In genomic region chr6:141069896-141070295, GRCm38 (mm10) we compare ENCODE assay signal across 26 mouse cellular contexts.
DNase-seq lines count a peak whose midpoint lies in the region; ATAC-seq lines count a peak whose summit lies in the region.
"Had no signal": no experiment of that assay in that cellular context is flagged by ENCODE, and none has a peak within 500 bp of the region (broad histone marks: within the 10 kb centered on the region; RNA-seq: fewer than 3 reads in every experiment).

No protein-coding gene starts in this region.

- H3K27ac ChIP-seq in limb, embryonic 11.5 days (replicated peaks; ENCODE audit: low read depth, low read length): no peak overlapping the region
- H3K27ac ChIP-seq in limb, embryonic 10.5 days: no peak overlapping the region
- H3K27ac ChIP-seq in liver, embryonic 15.5 days (replicated peaks): no peak overlapping the region
- no peak overlapping the region for H3K27ac ChIP-seq in hindbrain, embryonic 16.5 days (ENCODE audit: low read depth, low read length)
- H3K27ac ChIP-seq: forebrain, embryonic 13.5 days; kidney, postnatal 0 days; limb, embryonic 15.5 days; neural tube, embryonic 15.5 days; stomach, embryonic 15.5 days had no signal

- no peaks in the 10 kb centered on the region for H3K27me3 ChIP-seq in limb, embryonic 11.5 days (ENCODE audit: control insufficient read depth, insufficient read depth, low read length)
- H3K27me3 ChIP-seq in limb, embryonic 10.5 days (ENCODE audit: low read depth, poor library complexity, severe bottlenecking): no peaks in the 10 kb centered on the region
- no peaks in the 10 kb centered on the region for H3K27me3 ChIP-seq in liver, embryonic 15.5 days
- no peaks in the 10 kb centered on the region for H3K27me3 ChIP-seq in hindbrain, embryonic 16.5 days (replicated peaks; ENCODE audit: control insufficient read depth, insufficient read depth, low read length)
- H3K27me3 ChIP-seq: forebrain, embryonic 13.5 days; limb, embryonic 15.5 days; megakaryocyte, embryonic 14.5 days; neural tube, embryonic 15.5 days; stomach, embryonic 15.5 days had no signal

- WGBS in limb, embryonic 11.5 days: 88% methylated on average over 6 of the region's 6 CpGs
- 89% methylated on average over 6 of the region's 6 CpGs for WGBS in limb, embryonic 10.5 days
- WGBS in liver, embryonic 15.5 days (ENCODE audit: insufficient replicate concordance): 44% methylated on average over 6 of the region's 6 CpGs
- WGBS in hindbrain, embryonic 16.5 days: 91% methylated on average over 6 of the region's 6 CpGs

- H3K4me3 ChIP-seq in limb, embryonic 11.5 days (ENCODE audit: low read depth, low read length): no peak overlapping the region
- no peak overlapping the region for H3K4me3 ChIP-seq in limb, embryonic 10.5 days
- no peak overlapping the region for H3K4me3 ChIP-seq in liver, embryonic 15.5 days (replicated peaks)
- no peak overlapping the region for H3K4me3 ChIP-seq in hindbrain, embryonic 16.5 days (ENCODE audit: low read length)
- H3K4me3 ChIP-seq: forebrain, embryonic 13.5 days; limb, embryonic 15.5 days; megakaryocyte, embryonic 14.5 days; neural tube, embryonic 15.5 days; stomach, embryonic 15.5 days had no signal

- no peaks in the 10 kb centered on the region for H3K4me1 ChIP-seq in limb, embryonic 11.5 days (ENCODE audit: control insufficient read depth, insufficient read depth, low read length)
- no peaks in the 10 kb centered on the region for H3K4me1 ChIP-seq in limb, embryonic 10.5 days
- H3K4me1 ChIP-seq in liver, embryonic 15.5 days (replicated peaks): no peaks in the 10 kb centered on the region
- H3K4me1 ChIP-seq in hindbrain, embryonic 16.5 days (ENCODE audit: control insufficient read depth, insufficient read depth, low read depth, low read length): no peaks in the 10 kb centered on the region
- H3K4me1 ChIP-seq: limb, embryonic 15.5 days; megakaryocyte, embryonic 14.5 days; neural tube, embryonic 15.5 days; stomach, embryonic 15.5 days had no signal

- no peak overlapping the region for H3K4me2 ChIP-seq in limb, embryonic 11.5 days (ENCODE audit: low read depth, severe bottlenecking)
- H3K4me2 ChIP-seq in liver, embryonic 15.5 days: no peak overlapping the region
- no peak overlapping the region for H3K4me2 ChIP-seq in hindbrain, embryonic 16.5 days (ENCODE audit: low read length)
- H3K4me2 ChIP-seq: forebrain, embryonic 13.5 days; heart, embryonic 11.5 days; limb, embryonic 15.5 days; neural tube, embryonic 15.5 days; stomach, embryonic 15.5 days had no signal

- 0 out of 2 replicates have a peak, but pooled peaks have one; percentile 15 for ATAC-seq in limb, embryonic 11.5 days (ENCODE audit: insufficient number of reproducible peaks, low FRiP score, low TSS enrichment, low read depth)
- peak; percentile 96 for ATAC-seq in granulocyte monocyte progenitor cell, adult 5-6 weeks (replicated peaks; ENCODE audit: poor library complexity, severe bottlenecking)
- peak; percentile 58 for ATAC-seq in liver, embryonic 15.5 days (ENCODE audit: insufficient read depth)
- peak; percentile 96 for ATAC-seq in monocyte, adult 5-6 weeks (replicated peaks; ENCODE audit: insufficient number of reproducible peaks, low FRiP score, low TSS enrichment, poor library complexity, severe bottlenecking)
- ATAC-seq in hindbrain, embryonic 16.5 days: no peak
- ATAC-seq: CD4-positive, CD25-positive, alpha-beta regulatory T cell, adult 4 months; intestine, postnatal 0 days had no signal

- no peaks in the 10 kb centered on the region for H3K36me3 ChIP-seq in limb, embryonic 11.5 days (ENCODE audit: control insufficient read depth, insufficient read depth, low read length)
- H3K36me3 ChIP-seq in limb, embryonic 10.5 days: no peaks in the 10 kb centered on the region
- no peaks in the 10 kb centered on the region for H3K36me3 ChIP-seq in liver, embryonic 15.5 days (replicated peaks)
- H3K36me3 ChIP-seq in hindbrain, embryonic 16.5 days (ENCODE audit: control insufficient read depth, insufficient read depth, low read length): no peaks in the 10 kb centered on the region
- H3K36me3 ChIP-seq: limb, embryonic 15.5 days; neural tube, embryonic 15.5 days; stomach, embryonic 15.5 days had no signal

- no peaks in the 10 kb centered on the region for H3K9me3 ChIP-seq in limb, embryonic 11.5 days (ENCODE audit: control insufficient read depth, low read length)
- H3K9me3 ChIP-seq in limb, embryonic 10.5 days (replicated peaks): no peaks in the 10 kb centered on the region
- H3K9me3 ChIP-seq in liver, embryonic 15.5 days (replicated peaks): no peaks in the 10 kb centered on the region
- no peaks in the 10 kb centered on the region for H3K9me3 ChIP-seq in hindbrain, embryonic 16.5 days (ENCODE audit: control insufficient read depth, low read length)
- H3K9me3 ChIP-seq: forebrain, embryonic 13.5 days; limb, embryonic 15.5 days; neural tube, embryonic 15.5 days; stomach, embryonic 15.5 days had no signal

- no peak for DNase-seq in limb, embryonic 11.5 days (ENCODE audit: low spot score)
- DNase-seq in limb, embryonic 10.5 days (ENCODE audit: low spot score): no peak
- no peak for DNase-seq in gastrocnemius, adult 8-10 months (ENCODE audit: low spot score in 2 of 2)
- no peak for DNase-seq in adrenal gland, adult 8-10 months
- DNase-seq: cerebellum, adult 11-12 months; cerebellum, postnatal 10 days; gastrocnemius, postnatal 10 days; heart, adult 11 months; heart, postnatal 10 days; layer of hippocampus, adult 9-11 months; lung, postnatal 10 days; thymus, adult 18-20 months; thymus, postnatal 4 days had no signal

- no peak overlapping the region for H3K9ac ChIP-seq in limb, embryonic 11.5 days (ENCODE audit: low read length)
- H3K9ac ChIP-seq in liver, embryonic 15.5 days: no peak overlapping the region
- no peak overlapping the region for H3K9ac ChIP-seq in hindbrain, embryonic 16.5 days (ENCODE audit: low read depth, low read length)
- H3K9ac ChIP-seq: forebrain, embryonic 13.5 days; limb, embryonic 15.5 days; neural tube, embryonic 15.5 days; stomach, embryonic 15.5 days had no signal
